Mouse (Mus musculus): ENCODE measurements around the gene Ano9. TPM values are rescaled to one million over a fixed set of nuclear protein-coding genes. Genes with fewer than 3 reads are reported as not detected.

Gene Ano9
- polyA plus RNA-seq, 1 experiment from 2014 or later, result 0.76 TPM

DNA sequence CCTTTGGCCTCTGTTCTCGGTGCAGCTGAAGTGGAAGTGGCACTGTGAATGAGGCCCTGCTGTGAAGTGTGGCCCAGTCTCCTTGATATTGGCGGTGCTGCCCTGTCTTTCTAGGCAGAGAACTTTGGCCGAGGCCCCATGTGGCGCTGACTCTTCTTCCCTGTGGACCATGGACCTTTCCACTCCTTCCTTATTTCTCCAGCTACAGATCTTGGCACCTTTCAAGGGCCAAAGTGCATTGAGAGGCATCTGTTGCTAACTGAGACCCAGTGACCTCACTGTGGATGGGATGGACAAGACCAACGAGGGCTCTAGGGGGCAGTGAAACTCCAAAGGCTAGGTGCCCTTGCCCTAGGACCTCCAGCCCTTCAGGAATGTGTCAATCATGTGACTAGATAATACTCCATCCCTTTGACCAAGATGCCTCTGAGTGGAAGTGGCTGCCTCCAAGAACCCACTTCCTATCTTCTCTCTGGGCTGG, 3.5 kb upstream of the Ano9 start:
- H3K4me3 ChIP-seq (ENCODE audit: low read depth, low read length), result no peak overlapping the region
- ATAC-seq (ENCODE audit: insufficient number of reproducible peaks, low FRiP score, low TSS enrichment, low read depth), result no peak
- no peak for DNase-seq (ENCODE audit: low spot score)
- H3K4me2 ChIP-seq (ENCODE audit: low read depth, severe bottlenecking), result no peak overlapping the region
- H3K9me3 ChIP-seq (ENCODE audit: control insufficient read depth, low read length), result no peaks in the 10 kb centered on the region
- WGBS, result 81% methylated on average over 5 of the region's 5 CpGs
- no peak overlapping the region for H3K27ac ChIP-seq (replicated peaks; ENCODE audit: low read depth, low read length)
- no peaks in the 10 kb centered on the region for H3K4me1 ChIP-seq (ENCODE audit: control insufficient read depth, insufficient read depth, low read length)
- peaks cover 8% of the 10 kb centered on the region for H3K27me3 ChIP-seq (ENCODE audit: control insufficient read depth, insufficient read depth, low read length)
- H3K36me3 ChIP-seq (ENCODE audit: control insufficient read depth, insufficient read depth, low read length), result no peaks in the 10 kb centered on the region
- H3K9ac ChIP-seq (ENCODE audit: low read length), result no peak overlapping the region

- Histone ChIP-seq H3K9me3 (ENCODE audit: control insufficient read depth, low read length) (no peaks in the 10 kb centered on the region), H3K4me1 (ENCODE audit: control insufficient read depth, insufficient read depth, low read length) (no peaks in the 10 kb centered on the region), H3K27me3 (ENCODE audit: control insufficient read depth, insufficient read depth, low read length) (peaks cover 8% of the 10 kb centered on the region), H3K4me2 (ENCODE audit: low read depth, severe bottlenecking) (no peak overlapping the region), H3K36me3 (ENCODE audit: control insufficient read depth, insufficient read depth, low read length) (no peaks in the 10 kb centered on the region), H3K27ac (replicated peaks; ENCODE audit: low read depth, low read length) (no peak overlapping the region), H3K9ac (ENCODE audit: low read length) (no peak overlapping the region), H3K4me3 (ENCODE audit: low read depth, low read length) (no peak overlapping the region)
- no peak for DNase-seq (ENCODE audit: low spot score)
- 81% methylated on average over 3 of the region's 3 CpGs for WGBS
- no peak for ATAC-seq (ENCODE audit: insufficient number of reproducible peaks, low FRiP score, low TSS enrichment, low read depth)
Measured at GRCm38 (mm10) chr7:141120605-141121004, 3.0 kb upstream of the Ano9 start.

DNA sequence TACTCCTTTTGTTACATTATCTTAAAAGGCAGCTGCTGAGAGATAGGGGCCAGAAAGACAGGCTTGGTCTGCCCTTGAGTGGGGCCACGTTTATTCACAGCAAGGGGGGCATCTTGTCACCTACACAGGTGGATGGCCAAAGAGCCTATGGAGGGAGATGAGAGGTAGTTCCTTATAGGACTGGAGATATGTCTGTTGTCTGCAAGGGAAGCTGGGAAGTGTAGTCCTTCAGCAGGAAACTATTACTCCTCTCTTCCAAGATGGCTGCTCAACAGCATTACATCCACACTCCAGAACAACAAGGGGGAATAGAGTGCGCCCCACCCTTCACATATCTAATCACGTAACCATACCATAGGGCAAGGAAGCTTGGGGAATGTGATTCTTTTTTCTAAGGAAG, 1.9 kb upstream of the Ano9 start:
- 71% methylated on average over 3 of the region's 3 CpGs for WGBS
- ATAC-seq (ENCODE audit: insufficient number of reproducible peaks, low FRiP score, low TSS enrichment, low read depth) (no peak), DNase-seq (ENCODE audit: low spot score) (no peak)
- no peak overlapping the region for H3K4me2 ChIP-seq (ENCODE audit: low read depth, severe bottlenecking)
- no peak overlapping the region for H3K4me3 ChIP-seq (ENCODE audit: low read depth, low read length)
- no peak overlapping the region for H3K27ac ChIP-seq (replicated peaks; ENCODE audit: low read depth, low read length)
- H3K27me3 ChIP-seq (ENCODE audit: control insufficient read depth, insufficient read depth, low read length), result peaks cover 8% of the 10 kb centered on the region
- H3K36me3 ChIP-seq (ENCODE audit: control insufficient read depth, insufficient read depth, low read length), result no peaks in the 10 kb centered on the region
- no peak overlapping the region for H3K9ac ChIP-seq (ENCODE audit: low read length)
- H3K9me3 ChIP-seq (ENCODE audit: control insufficient read depth, low read length), result no peaks in the 10 kb centered on the region
- no peaks in the 10 kb centered on the region for H3K4me1 ChIP-seq (ENCODE audit: control insufficient read depth, insufficient read depth, low read length)

DNA sequence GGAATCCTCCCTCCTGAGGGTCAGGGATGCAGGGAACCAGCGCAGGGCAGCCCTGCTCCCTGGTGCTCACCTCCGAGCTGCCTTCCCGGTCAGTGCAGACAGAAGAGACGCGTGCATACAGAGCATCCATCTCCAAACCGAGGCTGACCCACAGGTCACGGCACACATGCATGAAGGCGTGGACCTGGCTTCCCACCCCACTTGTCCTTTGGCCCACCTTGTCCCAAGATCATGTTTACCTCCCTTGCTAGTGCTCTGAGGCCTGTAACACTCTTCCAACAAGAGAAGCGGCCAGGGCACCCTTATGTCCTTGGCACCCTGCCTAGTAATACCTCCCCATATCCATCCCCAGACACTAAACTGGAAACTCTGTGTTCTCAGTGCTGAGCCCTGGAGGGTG, 1.7 kb downstream of the Ano9 start:
- no peak overlapping the region for H3K27ac ChIP-seq (replicated peaks; ENCODE audit: low read depth, low read length)

GRCm38 (mm10) chr7:141103161-141103560, 14.4 kb downstream of the Ano9 start:
- ATAC-seq (ENCODE audit: insufficient number of reproducible peaks, low FRiP score, low TSS enrichment, low read depth), result no peak

More for the DNA sequence above, 1.7 kb downstream of the Ano9 start:
- Histone ChIP-seq H3K36me3 (ENCODE audit: control insufficient read depth, insufficient read depth, low read length) (no peaks in the 10 kb centered on the region), H3K9me3 (ENCODE audit: control insufficient read depth, low read length) (no peaks in the 10 kb centered on the region), H3K27me3 (ENCODE audit: control insufficient read depth, insufficient read depth, low read length) (peaks cover 8% of the 10 kb centered on the region), H3K4me1 (ENCODE audit: control insufficient read depth, insufficient read depth, low read length) (no peaks in the 10 kb centered on the region), H3K9ac (ENCODE audit: low read length) (no peak overlapping the region), H3K4me2 (ENCODE audit: low read depth, severe bottlenecking) (no peak overlapping the region), H3K4me3 (ENCODE audit: low read depth, low read length) (no peak overlapping the region)
- WGBS, result 86% methylated on average over 9 of the region's 9 CpGs
- no peak for DNase-seq (ENCODE audit: low spot score)
- ATAC-seq (ENCODE audit: insufficient number of reproducible peaks, low FRiP score, low TSS enrichment, low read depth), result no peak

GRCm38 (mm10) chr7:141099911-141100691, 17.5 kb downstream of the Ano9 start, which contains the start of gene Sigirr:
Gene Sigirr (minus strand): TSS chr7:141100572.
- WGBS, result under 1% methylated on average over 56 of the region's 56 CpGs
- H3K36me3 ChIP-seq (ENCODE audit: control insufficient read depth, insufficient read depth, low read length), result no peaks in the 10 kb centered on the region
- H3K9ac ChIP-seq (ENCODE audit: low read length), result no peak within 1 kb of the TSS
- ATAC-seq (ENCODE audit: insufficient number of reproducible peaks, low FRiP score, low TSS enrichment, low read depth) (no peak), DNase-seq (ENCODE audit: low spot score) (peak; percentile 62)
- H3K4me2 ChIP-seq (ENCODE audit: low read depth, severe bottlenecking), result peak within 1 kb of the TSS; percentile 62
- no peaks in the 10 kb centered on the region for H3K4me1 ChIP-seq (ENCODE audit: control insufficient read depth, insufficient read depth, low read length)
- H3K9me3 ChIP-seq (ENCODE audit: control insufficient read depth, low read length), result no peaks in the 10 kb centered on the region
- H3K4me3 ChIP-seq (ENCODE audit: low read depth, low read length), result peak within 1 kb of the TSS; percentile 31
- no peak within 1 kb of the TSS for H3K27ac ChIP-seq (replicated peaks; ENCODE audit: low read depth, low read length)
- peaks cover 28% of the 10 kb centered on the region for H3K27me3 ChIP-seq (ENCODE audit: control insufficient read depth, insufficient read depth, low read length)

More at GRCm38 (mm10) chr7:141103161-141103560, 14.4 kb downstream of the Ano9 start:
- H3K4me3 ChIP-seq (ENCODE audit: low read depth, low read length), result no peak overlapping the region
- H3K9ac ChIP-seq (ENCODE audit: low read length), result no peak overlapping the region
- H3K9me3 ChIP-seq (ENCODE audit: control insufficient read depth, low read length), result no peaks in the 10 kb centered on the region
- no peak overlapping the region for H3K27ac ChIP-seq (replicated peaks; ENCODE audit: low read depth, low read length)
- H3K4me2 ChIP-seq (ENCODE audit: low read depth, severe bottlenecking), result no peak overlapping the region
- no peaks in the 10 kb centered on the region for H3K4me1 ChIP-seq (ENCODE audit: control insufficient read depth, insufficient read depth, low read length)
- no peaks in the 10 kb centered on the region for H3K36me3 ChIP-seq (ENCODE audit: control insufficient read depth, insufficient read depth, low read length)
- 65% methylated on average over 3 of the region's 3 CpGs for WGBS
- DNase-seq (ENCODE audit: low spot score), result no peak
- H3K27me3 ChIP-seq (ENCODE audit: control insufficient read depth, insufficient read depth, low read length), result peaks cover 28% of the 10 kb centered on the region

GRCm38 (mm10) chr7:141097177-141097576, 20.4 kb downstream of the Ano9 start:
- Histone ChIP-seq H3K36me3 (ENCODE audit: control insufficient read depth, insufficient read depth, low read length) (no peaks in the 10 kb centered on the region), H3K27me3 (ENCODE audit: control insufficient read depth, insufficient read depth, low read length) (peaks cover 28% of the 10 kb centered on the region), H3K4me2 (ENCODE audit: low read depth, severe bottlenecking) (no peak overlapping the region), H3K4me3 (ENCODE audit: low read depth, low read length) (no peak overlapping the region), H3K4me1 (ENCODE audit: control insufficient read depth, insufficient read depth, low read length) (no peaks in the 10 kb centered on the region), H3K9ac (ENCODE audit: low read length) (no peak overlapping the region), H3K27ac (replicated peaks; ENCODE audit: low read depth, low read length) (no peak overlapping the region), H3K9me3 (ENCODE audit: control insufficient read depth, low read length) (no peaks in the 10 kb centered on the region)
- DNase-seq (ENCODE audit: low spot score), result no peak
- no peak for ATAC-seq (ENCODE audit: insufficient number of reproducible peaks, low FRiP score, low TSS enrichment, low read depth)
- 77% methylated on average over 5 of the region's 5 CpGs for WGBS

DNA sequence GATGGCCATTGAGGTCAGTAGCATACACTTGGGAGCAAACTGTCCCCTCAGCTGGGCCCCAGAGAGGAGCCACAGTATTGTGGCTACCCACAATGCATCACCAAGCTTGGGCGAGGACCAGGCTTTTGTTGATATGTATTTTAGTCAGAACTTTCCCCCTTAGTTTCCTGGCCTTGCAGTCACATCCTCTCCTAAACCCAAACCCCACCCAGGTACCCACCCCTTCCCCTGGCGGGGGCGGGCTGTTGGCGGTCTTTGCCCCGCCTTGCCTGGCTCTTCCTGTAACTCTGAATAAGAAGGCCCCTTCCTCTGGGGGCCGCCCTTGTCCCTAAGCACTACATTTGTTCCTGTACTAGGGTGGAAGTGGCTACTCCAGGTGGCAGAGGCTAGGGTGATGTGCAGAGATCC, 21.0 kb downstream of the Ano9 start:
- Histone ChIP-seq H3K9me3 (ENCODE audit: control insufficient read depth, low read length) (no peaks in the 10 kb centered on the region), H3K9ac (ENCODE audit: low read length) (no peak overlapping the region), H3K27ac (replicated peaks; ENCODE audit: low read depth, low read length) (no peak overlapping the region), H3K36me3 (ENCODE audit: control insufficient read depth, insufficient read depth, low read length) (no peaks in the 10 kb centered on the region), H3K4me2 (ENCODE audit: low read depth, severe bottlenecking) (no peak overlapping the region), H3K4me3 (ENCODE audit: low read depth, low read length) (no peak overlapping the region), H3K4me1 (ENCODE audit: control insufficient read depth, insufficient read depth, low read length) (no peaks in the 10 kb centered on the region), H3K27me3 (ENCODE audit: control insufficient read depth, insufficient read depth, low read length) (peaks cover 27% of the 10 kb centered on the region)
- 45% methylated on average over 6 of the region's 6 CpGs for WGBS
- ATAC-seq (ENCODE audit: insufficient number of reproducible peaks, low FRiP score, low TSS enrichment, low read depth), result no peak
- DNase-seq (ENCODE audit: low spot score), result no peak

All from limb, embryonic 11.5 days (tissue).